ENCODE assay signal across 14 mouse cellular contexts in genomic region chr5:115074749-115075148, GRCm38 (mm10). TPM values are rescaled to one million over a fixed set of nuclear protein-coding genes. Genes with fewer than 3 reads are reported as not detected.
"Had no signal": no experiment of that assay in that cellular context is flagged by ENCODE, and none has a peak within 500 bp of the region (broad histone marks: within the 10 kb centered on the region; RNA-seq: fewer than 3 reads in every experiment).

No protein-coding gene starts in this region.

- ATAC-seq: hindbrain, embryonic 16.5 days had no signal

- H3K4me3 ChIP-seq: left cerebral cortex, adult 2 months; limb, embryonic 12.5 days; midbrain, embryonic 10.5 days; myocyte; neural tube, embryonic 15.5 days had no signal

- H3K9ac ChIP-seq: limb, embryonic 12.5 days; neural tube, embryonic 15.5 days had no signal

- H3K9me3 ChIP-seq: limb, embryonic 12.5 days; midbrain, embryonic 10.5 days; neural tube, embryonic 15.5 days had no signal

- H3K4me2 ChIP-seq: limb, embryonic 12.5 days; neural tube, embryonic 15.5 days had no signal

- H3K27me3 ChIP-seq: limb, embryonic 12.5 days; neural tube, embryonic 15.5 days had no signal

- H3K27ac ChIP-seq: left cerebral cortex, adult 2 months; limb, embryonic 12.5 days; midbrain, embryonic 10.5 days; neural tube, embryonic 15.5 days had no signal

- DNase-seq: kidney, postnatal 14 days; midbrain, embryonic 14.5 days; right cerebral cortex, postnatal 14 days; thymus, postnatal 4 days had no signal

- H3K4me1 ChIP-seq: midbrain, embryonic 10.5 days had no signal

RNA-seq across cellular contexts. Expression of gene Gm10401, which starts 23.3 kb away (rescaled TPM):
- total RNA-seq: layer of hippocampus, postnatal 25 days; left cerebral cortex, adult 2 months; left cerebral cortex, postnatal 36 days; liver, adult 2 months; megakaryocyte progenitor cell, adult 5-6 weeks had no signal
